Mouse (Mus musculus): ENCODE results near the gene Nr1i3.

- TF ChIP-seq POLR2A (IDR thresholded peaks at IDR 0.05; ENCODE audit: borderline replicate concordance, control insufficient read depth, low read depth, low read length) (no peak), CTCF (IDR thresholded peaks at IDR 0.05; ENCODE audit: control insufficient read depth, insufficient read depth, low read length) (peak; percentile 8; the same call in 1 of the 2 replicates)
Measured at GRCm38 (mm10) chr1:171222238-171223155, 8.7 kb downstream of the Nr1i3 start, which contains the start of gene Tomm40l.

Data from bone marrow, adult 2 months (tissue).